Mouse (Mus musculus): ENCODE results near the gene Nat8l.

DNA sequence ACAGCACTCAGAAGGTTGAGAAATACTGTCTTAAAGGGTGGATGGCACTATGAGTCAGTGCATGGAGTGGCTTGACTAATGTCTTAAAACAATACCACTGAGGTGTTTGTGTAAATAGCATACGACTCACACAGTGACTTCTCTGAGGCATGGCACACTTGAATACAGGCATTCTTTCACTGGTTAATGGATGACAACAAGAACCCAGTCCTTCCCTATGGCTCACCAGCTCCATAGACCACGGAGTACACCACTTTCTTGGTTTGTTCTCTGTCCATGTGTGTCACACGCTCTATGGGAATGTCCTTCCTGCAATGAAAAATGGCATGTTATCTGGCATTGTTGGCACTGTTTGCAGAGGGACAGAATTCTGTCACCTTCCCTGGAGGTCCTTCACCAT lies 36.7 kb downstream of the Nat8l start:
- TF ChIP-seq CTCF (IDR thresholded peaks at IDR 0.05; ENCODE audit: extremely low read depth, insufficient read length, insufficient replicate concordance, low read depth, low read length) (no peak), POLR2A (IDR thresholded peaks at IDR 0.05; ENCODE audit: low read depth, low read length) (no peak)
